Mouse (Mus musculus): ENCODE results near the gene Agbl3.

- no peak for TF ChIP-seq POLR2A (IDR thresholded peaks at IDR 0.05; ENCODE audit: borderline replicate concordance, extremely low read depth, low read depth, low read length)
- TF ChIP-seq CTCF (IDR thresholded peaks at IDR 0.05; ENCODE audit: insufficient read depth, low read length) = no peak
Observed at GRCm38 (mm10) chr6:34870724-34871123, 90.5 kb downstream of the Agbl3 start.

Data from lung, adult 2 months (tissue).